Mouse (Mus musculus) lung, postnatal 0 days (tissue): Measurements from ENCODE around the gene Tmem52b.

Source experiments
- CTCF ChIP-seq: IDR thresholded peaks from 2 replicates; pipeline ENCODE4 v1.5.1; 2016; ENCODE audit warnings: antibody characterized with exemption, mild to moderate bottlenecking
- EP300 ChIP-seq: IDR thresholded peaks from 2 replicates; pipeline ENCODE4 v1.6.1; 2016; ENCODE audit warnings: antibody characterized with exemption, mild to moderate bottlenecking, control low read depth

- TF ChIP-seq CTCF (peak; percentile 37), EP300 (no peak)
Observed at GRCm38 (mm10) chr6:129532556-129532941, 20.2 kb downstream of the Tmem52b start.
